Mouse (Mus musculus): ENCODE results near the gene Chmp1a. TPM values are rescaled to one million over a fixed set of nuclear protein-coding genes. Genes with fewer than 3 reads are reported as not detected.
A peak's percentile ranks its signal among the peaks of the same experiment; 100 is the strongest.

The Chmp1a gene
- total and polyA plus RNA-seq, 3 experiments, result 56.3 to 63.9 (median 58.3) TPM

- no peaks in the 10 kb centered on the region; the same call in 1 of the 2 replicates for H3K4me1 ChIP-seq (ENCODE audit: control insufficient read depth, insufficient read depth, low read length)
- no peak overlapping the region for H3K9ac ChIP-seq (ENCODE audit: low read depth, low read length)
- H3K27ac ChIP-seq, result no peak overlapping the region
- H3K36me3 ChIP-seq (ENCODE audit: control insufficient read depth, insufficient read depth, low read length), result no peaks in the 10 kb centered on the region
- no peaks in the 10 kb centered on the region for H3K79me2 ChIP-seq (replicated peaks; ENCODE audit: control insufficient read depth, insufficient read depth, low read length)
- peak; percentile 70 to 75 for DNase-seq
- H3K4me3 ChIP-seq, result no peak overlapping the region
- 61% methylated on average over 3 of the region's 3 CpGs for WGBS
- TF ChIP-seq POLR2A (IDR thresholded peaks at IDR 0.05; ENCODE audit: insufficient read depth, low read depth, low read length) (no peak), EP300 (IDR thresholded peaks at IDR 0.05; ENCODE audit: insufficient read depth, low read depth, low read length) (0 out of 2 replicates have a peak, but pooled peaks have one; percentile 58)
- intact Hi-C loops (cut with DNase I), result no loop called here
- H3K27me3 ChIP-seq (ENCODE audit: control insufficient read depth, insufficient read depth, low read length), result no peaks in the 10 kb centered on the region
Measured at GRCm38 (mm10) chr8:123181391-123181790, 31.2 kb downstream of the Chmp1a start.

DNA sequence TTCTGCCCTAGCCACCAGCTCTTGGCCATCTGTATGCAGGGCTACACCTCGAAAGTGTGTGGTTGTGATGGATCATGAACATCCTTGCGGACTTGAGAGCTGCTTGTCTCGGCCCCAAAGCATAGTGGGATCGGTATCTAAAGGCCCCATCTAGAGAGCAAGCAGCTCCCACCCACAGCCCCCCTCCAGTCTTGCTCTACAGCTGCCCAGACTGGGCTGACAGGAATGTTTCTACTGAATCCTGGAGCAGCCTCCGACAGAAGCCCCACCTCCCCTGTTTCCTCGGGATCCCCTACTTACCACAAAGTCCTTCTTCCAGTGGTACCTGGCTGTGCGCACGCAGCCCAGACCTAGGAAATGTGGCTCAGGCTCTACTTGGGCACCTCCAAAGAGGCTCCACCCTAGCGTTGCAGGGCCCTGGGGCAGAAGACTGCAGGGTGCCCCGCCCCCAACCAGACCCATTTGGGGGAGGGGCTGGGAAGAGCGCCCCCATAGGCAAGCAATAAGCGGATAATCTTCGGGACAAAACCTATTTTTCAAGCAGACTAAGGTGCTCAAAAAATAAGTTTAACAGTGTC is 54.6 kb downstream of the Chmp1a start, which contains the start of gene Sult5a1:
Sult5a1 (minus strand) TSS at position 428 of the 578 bp plus-strand sequence.
- H3K4me3 ChIP-seq, result no peak within 1 kb of the TSS
- H3K36me3 ChIP-seq (ENCODE audit: control insufficient read depth, insufficient read depth, low read length), result no peaks in the 10 kb centered on the region
- H3K27ac ChIP-seq, result no peak within 1 kb of the TSS
- intact Hi-C loops (cut with DNase I), result no loop called here
- no peak for TF ChIP-seq EP300 (IDR thresholded peaks at IDR 0.05; ENCODE audit: insufficient read depth, low read depth, low read length)
- 0 out of 2 replicates have a peak, but pooled peaks have one; percentile 4 for TF ChIP-seq CTCF (IDR thresholded peaks at IDR 0.05)
- TF ChIP-seq POLR2A (IDR thresholded peaks at IDR 0.05; ENCODE audit: insufficient read depth, low read depth, low read length), result no peak
- H3K79me2 ChIP-seq (replicated peaks; ENCODE audit: control insufficient read depth, insufficient read depth, low read length), result no peaks in the 10 kb centered on the region
- no peak for DNase-seq
- 45% methylated on average over 13 of the region's 13 CpGs for WGBS
- peaks cover 1% of the 10 kb centered on the region; the same call in 1 of the 2 replicates for H3K4me1 ChIP-seq (ENCODE audit: control insufficient read depth, insufficient read depth, low read length)
- no peak within 1 kb of the TSS for H3K9ac ChIP-seq (ENCODE audit: low read depth, low read length)
- no peaks in the 10 kb centered on the region for H3K27me3 ChIP-seq (ENCODE audit: control insufficient read depth, insufficient read depth, low read length)

GRCm38 (mm10) chr8:123156070-123156773 is 56.3 kb downstream of the Chmp1a start:
- H3K27me3 ChIP-seq (ENCODE audit: control insufficient read depth, insufficient read depth, low read length), result no peaks in the 10 kb centered on the region
- H3K79me2 ChIP-seq (replicated peaks; ENCODE audit: control insufficient read depth, insufficient read depth, low read length), result no peaks in the 10 kb centered on the region
- H3K4me3 ChIP-seq, result no peak overlapping the region
- no peak overlapping the region for H3K27ac ChIP-seq
- no peak for DNase-seq
- no peak overlapping the region for H3K9ac ChIP-seq (ENCODE audit: low read depth, low read length)
- H3K4me1 ChIP-seq (ENCODE audit: control insufficient read depth, insufficient read depth, low read length), result peaks cover 2% of the 10 kb centered on the region
- WGBS, result 79% methylated on average over 9 of the region's 9 CpGs
- intact Hi-C loops (cut with DNase I), result no loop called here
- no peaks in the 10 kb centered on the region for H3K36me3 ChIP-seq (ENCODE audit: control insufficient read depth, insufficient read depth, low read length)
- no peak for TF ChIP-seq POLR2A (IDR thresholded peaks at IDR 0.05; ENCODE audit: insufficient read depth, low read depth, low read length)
- no peak for TF ChIP-seq EP300 (IDR thresholded peaks at IDR 0.05; ENCODE audit: insufficient read depth, low read depth, low read length)
- TF ChIP-seq CTCF (IDR thresholded peaks at IDR 0.05), result no peak

- 44% methylated on average over 5 of the region's 5 CpGs for WGBS
- intact Hi-C loops (cut with DNase I), result loop anchor here (2.0 kb wide), 1 partner anchor 44 kb away; no protein-coding TSS in a partner anchor
- H3K9ac ChIP-seq (ENCODE audit: low read depth, low read length), result no peak overlapping the region
- no peak overlapping the region for H3K27ac ChIP-seq
- H3K79me2 ChIP-seq (replicated peaks; ENCODE audit: control insufficient read depth, insufficient read depth, low read length), result no peaks in the 10 kb centered on the region
- H3K36me3 ChIP-seq (ENCODE audit: control insufficient read depth, insufficient read depth, low read length), result no peaks in the 10 kb centered on the region
- DNase-seq, result peak in 1 of 2 experiments; percentile 39
- TF ChIP-seq EP300 (IDR thresholded peaks at IDR 0.05; ENCODE audit: insufficient read depth, low read depth, low read length), result no peak
- TF ChIP-seq CTCF (IDR thresholded peaks at IDR 0.05), result peak; percentile 66
- no peak overlapping the region for H3K4me3 ChIP-seq
- peaks cover 3% of the 10 kb centered on the region for H3K4me1 ChIP-seq (ENCODE audit: control insufficient read depth, insufficient read depth, low read length)
- H3K27me3 ChIP-seq (ENCODE audit: control insufficient read depth, insufficient read depth, low read length), result no peaks in the 10 kb centered on the region
Measured at GRCm38 (mm10) chr8:123155177-123155576, 57.4 kb downstream of the Chmp1a start.

Other genes starting within 250 kb of the Chmp1a start
- 10 to 100 TPM; 68.0 to 76.3 TPM for gene Ankrd11, start 170.5 kb downstream of the Chmp1a start, total RNA-seq (2021)
- 34.4 and 48.3 TPM in 2 replicates for gene Ankrd11, start 170.5 kb downstream of the Chmp1a start, polyA plus RNA-seq (2012; rRNA removed)
- 10 to 100 TPM; 74.4 to 88.2 TPM for gene Spg7, start 149.8 kb downstream of the Chmp1a start, total RNA-seq (2021)
- 95.9 and 113 TPM in 2 replicates for gene Spg7, start 149.8 kb downstream of the Chmp1a start, polyA plus RNA-seq (2012; rRNA removed)
- 100 to 1,000 TPM; 418 to 463 TPM for gene Rpl13, start 110.4 kb downstream of the Chmp1a start, total RNA-seq (2021)
- 440 and 616 TPM in 2 replicates for gene Rpl13, start 110.4 kb downstream of the Chmp1a start, polyA plus RNA-seq (2012; rRNA removed)
- under 1 TPM; 0.18 to 0.91 TPM for gene Cpne7, start 95.4 kb downstream of the Chmp1a start, total RNA-seq (2021)
- gene Cpne7, start 95.4 kb downstream of the Chmp1a start, polyA plus RNA-seq (2012; rRNA removed), result 0.91 and 1.7 TPM in 2 replicates
- under 1 TPM; 0.27 to 0.91 TPM for gene Sult5a1, start 54.4 kb downstream of the Chmp1a start, total RNA-seq (2021)
- gene Sult5a1, start 54.4 kb downstream of the Chmp1a start, polyA plus RNA-seq (2012; rRNA removed), result 2.3 and 5.3 TPM in 2 replicates
- gene Dpep1, start 26.5 kb downstream of the Chmp1a start, total RNA-seq (2021), result 10 to 100 TPM; 35.4 to 55.0 TPM
- 80.1 and 103 TPM in 2 replicates for gene Dpep1, start 26.5 kb downstream of the Chmp1a start, polyA plus RNA-seq (2012; rRNA removed)
- 10 to 100 TPM; 25.6 to 29.4 TPM for gene Spata33, start 69 bp upstream of the Chmp1a start, total RNA-seq (2021)
- 16.2 and 16.4 TPM in 2 replicates for gene Spata33, start 69 bp upstream of the Chmp1a start, polyA plus RNA-seq (2012; rRNA removed)
- 10 to 100 TPM; 18.4 to 22.9 TPM for gene Cdk10, start 12.1 kb upstream of the Chmp1a start, total RNA-seq (2021)
- 32.4 and 37.0 TPM in 2 replicates for gene Cdk10, start 12.1 kb upstream of the Chmp1a start, polyA plus RNA-seq (2012; rRNA removed)
- gene Spata2l, start 23.5 kb upstream of the Chmp1a start, total RNA-seq (2021), result 1 to 10 TPM; 6.0 to 7.5 TPM
- gene Spata2l, start 23.5 kb upstream of the Chmp1a start, polyA plus RNA-seq (2012; rRNA removed), result 6.7 and 7.0 TPM in 2 replicates
- 10 to 100 TPM in 1 of 2 experiments, 1 to 10 TPM in 1; 9.3 to 11.2 TPM for gene Zfp276, start 41.4 kb upstream of the Chmp1a start, total RNA-seq (2021)
- 16.1 and 20.5 TPM in 2 replicates for gene Zfp276, start 41.4 kb upstream of the Chmp1a start, polyA plus RNA-seq (2012; rRNA removed)
- gene Vps9d1, start 41.6 kb upstream of the Chmp1a start, total RNA-seq (2021), result 10 to 100 TPM; 22.6 to 34.3 TPM
- gene Vps9d1, start 41.6 kb upstream of the Chmp1a start, polyA plus RNA-seq (2012; rRNA removed), result 44.0 and 52.1 TPM in 2 replicates
- 1 to 10 TPM; 5.3 to 6.2 TPM for gene Fanca, start 105.8 kb upstream of the Chmp1a start, total RNA-seq (2021)
- gene Fanca, start 105.8 kb upstream of the Chmp1a start, polyA plus RNA-seq (2012; rRNA removed), result 3.9 and 4.6 TPM in 2 replicates
- gene Spire2, start 120.0 kb upstream of the Chmp1a start, total RNA-seq (2021), result under 1 TPM; 0.11 to 0.26 TPM
- gene Spire2, start 120.0 kb upstream of the Chmp1a start, polyA plus RNA-seq (2012; rRNA removed), result 0.29 and 0.53 TPM in 2 replicates
- 100 to 1,000 TPM; 125 to 134 TPM for gene Tcf25, start 161.0 kb upstream of the Chmp1a start, total RNA-seq (2021)
- 137 and 147 TPM in 2 replicates for gene Tcf25, start 161.0 kb upstream of the Chmp1a start, polyA plus RNA-seq (2012; rRNA removed)
- not detected for gene Mc1r, start 194.3 kb upstream of the Chmp1a start, total RNA-seq (2021)
- not detected in 2 replicates for gene Mc1r, start 194.3 kb upstream of the Chmp1a start, polyA plus RNA-seq (2012; rRNA removed)
- gene Tubb3, start 198.7 kb upstream of the Chmp1a start, total RNA-seq (2021), result under 1 TPM in 1 of 2 experiments, not detected in 1; 0.59 TPM
- 4.6 and 6.2 TPM in 2 replicates for gene Tubb3, start 198.7 kb upstream of the Chmp1a start, polyA plus RNA-seq (2012; rRNA removed)
- 10 to 100 TPM; 56.4 to 63.4 TPM for gene Def8, start 210.8 kb upstream of the Chmp1a start, total RNA-seq (2021)
- gene Def8, start 210.8 kb upstream of the Chmp1a start, polyA plus RNA-seq (2012; rRNA removed), result 48.1 and 54.7 TPM in 2 replicates